Mouse (Mus musculus) stomach, postnatal 0 days (tissue): Measurements from ENCODE around the gene Cd1d1.

Experiments
- CTCF ChIP-seq: IDR thresholded peaks from 2 replicates; pipeline ENCODE4 v1.5.1; 2016; ENCODE audit warnings: antibody characterized with exemption, low read depth, mild to moderate bottlenecking, moderate library complexity
- EP300 ChIP-seq: optimal IDR thresholded peaks from 2 replicates; pipeline ENCODE3; 2016; ENCODE audit warnings: antibody characterized with exemption

DNA sequence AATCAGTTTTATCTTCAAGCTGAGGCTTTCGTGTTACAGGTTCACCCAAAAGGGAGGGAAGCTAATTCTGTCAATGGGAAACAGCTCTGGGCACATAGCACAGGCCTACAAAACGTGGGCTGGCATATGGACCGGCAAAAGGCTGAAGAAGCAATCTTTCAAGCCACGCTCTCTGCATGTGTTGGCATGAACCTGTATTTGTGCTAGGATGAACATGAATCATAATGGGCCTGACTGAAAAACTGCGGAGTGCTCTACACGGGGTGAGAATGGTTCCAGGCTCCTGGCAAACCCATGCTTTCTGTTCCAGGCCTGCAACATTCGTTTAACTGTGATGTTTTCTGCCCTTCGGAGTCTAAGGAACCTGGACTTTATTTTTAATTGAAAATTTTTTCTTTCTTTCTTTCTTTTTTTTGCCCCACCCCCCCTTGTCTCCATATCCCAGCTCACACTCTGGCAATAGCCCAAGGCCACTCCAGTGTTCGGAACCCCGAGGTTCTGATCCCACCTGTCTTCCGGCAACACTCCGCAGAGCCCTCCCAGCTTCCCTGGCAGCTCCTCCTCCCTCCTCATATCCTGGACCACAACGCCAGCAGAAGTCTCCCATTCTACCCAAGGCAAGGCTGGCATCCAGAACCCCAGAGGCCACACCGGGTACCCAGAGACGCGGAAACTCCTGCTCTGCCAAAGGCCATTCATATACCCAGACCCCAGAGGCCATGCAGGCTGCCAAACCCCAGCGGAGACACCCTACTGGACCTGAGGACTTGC is 36.4 kb downstream of the Cd1d1 start:
- TF ChIP-seq CTCF: no peak
- TF ChIP-seq EP300: no peak
